Mouse (Mus musculus) left cerebral cortex, adult 2 months (tissue): ENCODE data around the gene Marc2. TPM values are rescaled to one million over a fixed set of nuclear protein-coding genes. Genes with fewer than 3 reads are reported as not detected.

Experiments used
- DNase-seq, 2 experiments: peaks; one replicate each; pipeline ENCODE4 v3.0.0; 2021 to 2022; ENCODE audit warnings: low spot score in 2 of 2, mixed read lengths in 1 of 2; ENCODE audit errors: extremely low spot score in 1 of 2
- H3K27ac ChIP-seq: fragments of 200-600 bp; 2 replicates; pipeline ENCODE4 v1.8.1; 2022
- H3K4me3 ChIP-seq: fragments of 200-600 bp; 2 replicates; pipeline ENCODE4 v1.8.1; 2022
- CTCF ChIP-seq: fragments of 200-600 bp; IDR thresholded peaks from 2 replicates; pipeline ENCODE4 v1.8.1; 2022; ENCODE audit warnings: antibody characterized with exemption, mild to moderate bottlenecking, moderate library complexity
- intact Hi-C: fragments of 180-260 bp; cut with DNase I; formaldehyde crosslinking; loops from one replicate; pipeline ENCODE4 v1.15.1; 2025
- total RNA-seq, 2 experiments: library from RNA; stranded (reverse); gene quantifications; 2 replicates each; pipeline ENCODE4 v1.2.3; 2021

Gene Marc2
- total RNA-seq, 2 experiments from 2014 or later, result 167 to 177 TPM

- intact Hi-C loops, result loop anchor here (2.0 kb wide), 2 partner anchors 27 to 31 kb away; partner anchors contain the start of gene C130074G19Rik
- Histone ChIP-seq H3K4me3 (peak overlapping the region; percentile 15), H3K27ac (peak overlapping the region; percentile 84)
- peak; percentile 81 for TF ChIP-seq CTCF
- peak; percentile 72 for DNase-seq
Observed at GRCm38 (mm10) chr1:184851741-184852618, 5.7 kb upstream of the Marc2 start.

GRCm38 (mm10) chr1:184851166-184851565 lies 4.9 kb upstream of the Marc2 start:
- TF ChIP-seq CTCF, result no peak
- no peak overlapping the region for H3K4me3 ChIP-seq
- intact Hi-C loops, result no loop called here

GRCm38 (mm10) chr1:184846973-184847372 lies 722 bp upstream of the Marc2 start:
- TF ChIP-seq CTCF, result no peak
- no peak overlapping the region; the same call in 1 of the 2 replicates for H3K4me3 ChIP-seq
- H3K27ac ChIP-seq, result peak overlapping the region; percentile 87
- no peak for DNase-seq
- intact Hi-C loops, result no loop called here

More at GRCm38 (mm10) chr1:184851166-184851565, 4.9 kb upstream of the Marc2 start:
- peak overlapping the region; percentile 34 for H3K27ac ChIP-seq
- no peak for DNase-seq

GRCm38 (mm10) chr1:184845111-184846071 lies 860 bp downstream of the Marc2 start:
- Histone ChIP-seq H3K4me3 (peak overlapping the region; percentile 98), H3K27ac (peak overlapping the region; percentile 87)
- intact Hi-C loops, result loop anchor here (2.0 kb wide), 1 partner anchor 21 kb away; no protein-coding TSS in a partner anchor
- peak; percentile 84 to 85 for DNase-seq
- no peak for TF ChIP-seq CTCF

GRCm38 (mm10) chr1:184844326-184845066 lies 1.8 kb downstream of the Marc2 start:
- DNase-seq, result no peak
- TF ChIP-seq CTCF, result peak; percentile 36
- intact Hi-C loops, result loop anchor here (2.0 kb wide), 1 partner anchor 20 kb away; no protein-coding TSS in a partner anchor
- H3K27ac ChIP-seq, result peak overlapping the region; percentile 87
- peak overlapping the region; percentile 98 for H3K4me3 ChIP-seq

GRCm38 (mm10) chr1:184837649-184838048 lies 8.6 kb downstream of the Marc2 start:
- DNase-seq, result no peak
- H3K27ac ChIP-seq, result no peak overlapping the region
- H3K4me3 ChIP-seq, result no peak overlapping the region
- intact Hi-C loops, result no loop called here
- no peak for TF ChIP-seq CTCF

GRCm38 (mm10) chr1:184836350-184836749 lies 9.9 kb downstream of the Marc2 start:
- no peak for DNase-seq
- no peak overlapping the region for H3K4me3 ChIP-seq
- no peak overlapping the region for H3K27ac ChIP-seq
- intact Hi-C loops, result no loop called here
- TF ChIP-seq CTCF, result no peak

GRCm38 (mm10) chr1:184833499-184833898 lies 12.8 kb downstream of the Marc2 start:
- no peak for TF ChIP-seq CTCF
- DNase-seq, result no peak
- intact Hi-C loops, result no loop called here
- Histone ChIP-seq H3K27ac (no peak overlapping the region), H3K4me3 (no peak overlapping the region)

- peak; percentile 45 for TF ChIP-seq CTCF
Observed at GRCm38 (mm10) chr1:184832211-184832610, 14.0 kb downstream of the Marc2 start.

GRCm38 (mm10) chr1:184829897-184830296 lies 16.4 kb downstream of the Marc2 start:
- no peak for TF ChIP-seq CTCF
- intact Hi-C loops, result loop anchor here (5.0 kb wide), 1 partner anchor 52 kb away; the partner anchor contains the start of gene C130074G19Rik
- no peak overlapping the region for H3K27ac ChIP-seq
- no peak overlapping the region for H3K4me3 ChIP-seq
- no peak for DNase-seq

More at GRCm38 (mm10) chr1:184832211-184832610, 14.0 kb downstream of the Marc2 start:
- intact Hi-C loops, result no loop called here
- H3K4me3 ChIP-seq, result no peak overlapping the region
- H3K27ac ChIP-seq, result no peak overlapping the region
- DNase-seq, result no peak
